Mouse (Mus musculus): ENCODE measurements around the gene Naip6. TPM values are rescaled to one million over a fixed set of nuclear protein-coding genes. Genes with fewer than 3 reads are reported as not detected.
"Not testable (repeated sequence)": the region's sequence is repeated elsewhere in the genome, so short reads cannot be mapped to it uniquely, and the experiment has no call there.

Gene Naip6
- total RNA-seq (2021) = under 1 TPM; 0.14 to 0.35 TPM

DNA sequence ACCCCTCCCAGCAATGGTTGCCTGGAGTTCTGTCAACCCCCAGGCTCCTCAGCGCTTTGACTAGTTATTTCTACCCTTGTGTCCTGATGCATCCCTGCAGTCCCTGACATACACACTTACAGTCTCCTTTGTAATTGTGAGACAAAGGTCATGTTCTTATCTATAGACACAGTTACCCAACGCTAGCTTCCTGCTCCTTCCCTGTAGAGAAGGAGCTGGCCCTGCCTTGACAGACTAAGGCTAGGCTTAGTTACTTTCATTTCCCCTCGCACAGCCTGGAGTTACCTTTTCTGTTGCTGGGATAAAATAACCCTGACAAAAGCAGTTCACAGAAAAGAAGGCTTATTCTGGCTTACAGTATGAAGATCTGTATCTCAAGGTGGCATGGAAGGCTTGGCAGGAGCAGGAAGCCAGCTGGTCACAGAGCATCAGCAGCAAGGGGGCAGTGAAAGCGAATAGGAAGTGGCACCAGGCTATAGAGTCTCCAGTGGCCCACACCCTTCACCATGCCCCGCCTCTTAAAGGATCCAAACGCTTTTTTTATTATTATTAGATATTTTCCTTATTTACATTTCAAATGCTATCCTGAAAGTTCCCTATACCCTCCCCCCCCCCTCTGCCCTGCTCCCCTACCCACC, at the start of gene Naip6:
Gene Naip6, minus strand, starts transcription at position 419 of the 638 bp plus-strand sequence.
- DNase-seq; intact Hi-C loops (cut with DNase I): not testable (repeated sequence)

DNA sequence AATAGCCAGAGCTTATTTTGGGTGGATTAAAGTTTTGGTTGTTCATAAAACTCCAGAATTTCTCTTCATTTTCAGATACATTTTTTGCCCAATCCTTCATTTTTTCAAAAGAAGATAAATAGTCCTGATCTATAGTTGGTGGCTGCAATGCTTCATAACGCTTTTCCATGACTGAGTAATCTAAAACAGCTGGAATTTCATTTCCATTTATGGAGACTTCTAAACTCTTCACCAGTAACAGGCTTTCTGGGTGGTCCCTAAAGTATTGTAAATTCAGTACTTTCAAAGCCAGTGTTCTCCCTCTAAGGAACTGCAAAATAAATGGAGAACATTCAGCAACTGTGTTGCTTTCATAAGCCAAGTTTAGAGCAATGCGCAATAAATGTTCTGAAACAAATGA, 34.8 kb upstream of the Naip6 start:
- intact Hi-C loops (cut with DNase I); DNase-seq: not testable (repeated sequence)

DNA sequence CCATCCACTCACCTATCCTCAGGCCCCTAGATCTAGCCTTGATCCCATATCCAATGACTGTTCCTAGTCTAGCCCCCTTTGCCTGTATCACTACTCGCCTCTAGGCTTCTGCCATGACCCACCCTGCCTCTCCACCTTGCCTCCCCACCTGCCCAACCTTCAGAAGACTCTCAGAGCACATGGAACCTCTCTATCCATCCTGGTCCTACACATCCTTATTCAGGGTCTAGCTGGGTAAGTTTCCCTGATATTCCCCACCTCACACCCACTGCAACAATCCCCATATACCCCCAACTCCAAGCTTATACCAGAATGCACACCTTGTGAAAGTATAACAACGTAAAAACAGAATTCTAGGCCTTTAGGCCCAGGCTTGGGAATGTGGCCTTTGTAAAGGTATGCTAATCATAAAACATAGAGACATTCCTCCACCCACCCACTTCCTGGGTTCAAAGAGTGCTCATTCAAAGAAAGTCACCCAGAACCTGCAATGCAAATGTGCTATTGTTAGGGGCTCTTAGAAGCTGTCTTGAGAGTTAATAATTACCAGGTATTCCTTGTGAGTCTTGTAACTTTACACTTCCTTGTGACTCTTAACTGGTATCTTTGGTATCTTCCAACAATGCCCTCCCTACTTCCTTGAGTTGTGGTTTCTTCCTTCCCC, 32.2 kb upstream of the Naip6 start:
- intact Hi-C loops (cut with DNase I); DNase-seq: not testable (repeated sequence)

DNA sequence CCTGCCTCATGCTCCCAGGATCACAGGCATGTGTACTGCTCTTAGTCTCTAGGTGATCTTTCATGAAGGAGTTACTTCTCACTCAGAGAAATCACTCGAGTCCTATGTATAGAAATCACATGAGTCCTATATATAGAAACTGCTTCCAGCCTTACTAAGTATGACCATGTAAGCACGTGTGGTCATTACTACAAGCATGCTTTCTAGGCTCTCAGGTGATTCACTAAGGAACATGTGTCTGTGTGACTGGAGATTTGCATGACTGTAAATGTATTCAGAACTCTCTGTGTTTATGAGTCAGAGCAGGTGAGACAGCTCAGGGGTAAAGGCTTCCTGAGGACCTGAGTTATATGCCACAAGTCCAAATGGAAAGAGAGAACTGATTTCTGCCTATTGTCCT, 24.3 kb upstream of the Naip6 start:
- intact Hi-C loops (cut with DNase I) = loop anchor here (2.0 kb wide), 1 partner anchor 79 kb away; no protein-coding TSS in a partner anchor
- DNase-seq = no peak

DNA sequence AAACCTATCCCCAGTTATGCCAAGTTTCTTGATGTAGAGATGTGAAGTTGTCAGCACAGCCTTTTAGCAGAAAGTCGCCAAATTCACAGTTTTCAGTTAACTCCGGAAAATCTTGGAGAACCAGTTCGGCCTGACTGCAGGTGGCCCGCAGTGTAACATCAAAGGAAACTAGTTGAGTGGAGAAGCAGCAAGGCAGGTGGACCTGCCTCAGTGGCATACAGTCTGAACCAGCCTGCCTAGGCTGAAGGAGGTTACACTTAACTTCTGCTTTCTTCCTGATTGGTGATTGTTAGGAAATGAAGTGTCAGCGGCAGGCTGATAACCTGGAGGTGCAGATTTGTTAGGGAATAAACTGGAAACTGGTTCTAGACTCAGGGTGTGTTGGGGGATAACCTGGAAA, 14.3 kb upstream of the Naip6 start:
- DNase-seq; intact Hi-C loops (cut with DNase I): not testable (repeated sequence)

DNA sequence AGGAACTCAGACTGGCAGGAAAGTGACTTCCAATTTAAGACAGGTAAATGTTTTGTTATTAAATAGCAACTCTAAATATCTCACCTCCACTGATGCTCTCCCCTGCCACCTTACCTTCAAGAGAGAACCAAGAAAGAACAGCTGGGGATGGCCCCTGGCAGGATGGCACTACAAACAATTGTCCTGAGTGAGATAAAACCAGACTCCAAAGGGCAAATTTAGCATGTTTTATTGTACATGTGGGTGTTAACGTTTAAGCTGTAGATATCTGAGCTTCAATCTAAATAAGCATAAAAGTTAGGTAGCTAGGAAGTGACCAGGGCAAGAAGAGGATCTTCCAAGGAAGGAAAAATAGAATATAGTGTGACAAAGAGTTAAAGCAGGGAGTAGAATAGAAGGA, 11.4 kb upstream of the Naip6 start:
- intact Hi-C loops (cut with DNase I) = loop anchor here (2.0 kb wide), 1 partner anchor 72 kb away; no protein-coding TSS in a partner anchor
- DNase-seq = not testable (repeated sequence)

DNA sequence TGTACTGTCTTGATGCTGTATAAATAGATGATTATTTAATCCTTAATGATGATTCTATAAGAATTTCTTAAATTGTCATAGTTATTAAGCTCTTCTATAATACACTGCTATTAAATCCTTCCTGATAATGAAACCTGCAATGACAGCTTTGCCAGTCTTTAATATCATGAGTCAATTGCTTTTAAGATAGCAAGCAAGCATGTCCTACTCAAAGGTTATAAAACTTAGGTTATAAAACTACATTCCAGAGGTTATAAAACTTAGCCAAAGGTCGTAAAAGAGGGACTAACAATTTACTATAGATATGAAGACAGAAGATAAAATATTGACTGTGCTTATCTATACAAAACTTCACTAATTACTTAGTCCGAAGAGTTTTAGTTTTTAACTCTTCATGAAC, 10.6 kb upstream of the Naip6 start:
- DNase-seq = not testable (repeated sequence)
- intact Hi-C loops (cut with DNase I) = loop anchor here (2.0 kb wide), 1 partner anchor 71 kb away; no protein-coding TSS in a partner anchor

DNA sequence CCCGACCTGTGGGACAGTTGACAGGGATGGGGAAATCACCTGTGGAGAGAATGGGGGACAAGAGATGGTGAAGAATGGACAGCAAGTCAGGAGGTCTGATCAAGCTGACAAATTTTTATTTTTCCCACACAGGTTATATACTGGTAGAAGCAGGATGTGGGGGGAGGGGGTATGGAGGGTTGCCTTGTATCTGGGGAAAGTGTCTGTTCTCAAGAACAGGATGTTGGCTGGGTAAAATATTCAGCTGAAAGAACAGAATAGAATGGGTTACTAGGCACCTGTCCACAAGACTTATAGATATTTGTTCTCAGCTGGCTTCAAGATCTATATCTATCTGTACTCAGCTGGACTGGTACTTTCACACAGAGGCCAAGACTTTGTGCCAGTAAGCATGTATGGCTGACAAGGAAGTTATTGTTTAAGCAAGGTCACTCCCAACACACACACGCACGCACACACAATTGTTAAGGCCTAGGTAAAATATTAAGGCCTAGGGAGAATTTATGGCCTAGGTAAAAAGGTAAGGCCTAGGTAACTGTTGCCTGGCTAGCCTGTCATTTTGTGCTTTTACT, 4.9 kb upstream of the Naip6 start:
- DNase-seq; intact Hi-C loops (cut with DNase I): not testable (repeated sequence)

DNA sequence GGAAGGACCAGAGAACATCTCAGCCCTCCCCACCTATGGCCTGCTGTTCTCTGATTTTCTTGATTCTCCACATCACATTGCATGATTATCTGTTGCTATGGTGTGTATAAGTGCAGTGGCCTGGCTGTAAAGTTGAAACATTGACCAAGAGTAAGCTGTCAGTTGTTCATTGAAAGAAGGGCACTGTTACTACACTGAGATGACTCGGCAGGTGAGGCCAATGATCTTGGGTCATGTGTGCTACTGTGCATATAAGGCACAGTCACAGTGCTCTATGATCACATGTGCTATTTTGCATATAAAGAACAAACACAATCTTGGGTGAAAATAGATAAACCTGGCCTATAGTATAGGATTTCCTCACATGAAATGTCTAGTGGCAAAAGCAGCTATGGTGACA, 32.9 kb downstream of the Naip6 start:
- no peak for DNase-seq
- intact Hi-C loops (cut with DNase I) = no loop called here

DNA sequence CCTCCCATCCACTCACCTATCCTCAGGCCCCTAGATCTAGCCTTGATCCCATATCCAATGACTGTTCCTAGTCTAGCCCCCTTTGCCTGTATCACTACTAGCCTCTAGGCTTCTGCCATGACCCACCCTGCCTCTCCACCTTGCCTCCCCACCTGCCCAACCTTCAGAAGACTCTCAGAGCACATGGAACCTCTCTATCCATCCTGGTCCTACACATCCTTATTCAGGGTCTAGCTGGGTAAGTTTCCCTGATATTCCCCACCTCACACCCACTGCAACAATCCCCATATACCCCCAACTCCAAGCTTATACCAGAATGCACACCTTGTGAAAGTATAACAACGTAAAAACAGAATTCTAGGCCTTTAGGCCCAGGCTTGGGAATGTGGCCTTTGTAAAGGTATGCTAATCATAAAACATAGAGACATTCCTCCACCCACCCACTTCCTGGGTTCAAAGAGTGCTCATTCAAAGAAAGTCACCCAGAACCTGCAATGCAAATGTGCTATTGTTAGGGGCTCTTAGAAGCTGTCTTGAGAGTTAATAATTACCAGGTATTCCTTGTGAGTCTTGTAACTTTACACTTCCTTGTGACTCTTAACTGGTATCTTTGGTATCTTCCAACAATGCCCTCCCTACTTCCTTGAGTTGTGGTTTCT, 45.9 kb downstream of the Naip6 start:
- DNase-seq; intact Hi-C loops (cut with DNase I): not testable (repeated sequence)

DNA sequence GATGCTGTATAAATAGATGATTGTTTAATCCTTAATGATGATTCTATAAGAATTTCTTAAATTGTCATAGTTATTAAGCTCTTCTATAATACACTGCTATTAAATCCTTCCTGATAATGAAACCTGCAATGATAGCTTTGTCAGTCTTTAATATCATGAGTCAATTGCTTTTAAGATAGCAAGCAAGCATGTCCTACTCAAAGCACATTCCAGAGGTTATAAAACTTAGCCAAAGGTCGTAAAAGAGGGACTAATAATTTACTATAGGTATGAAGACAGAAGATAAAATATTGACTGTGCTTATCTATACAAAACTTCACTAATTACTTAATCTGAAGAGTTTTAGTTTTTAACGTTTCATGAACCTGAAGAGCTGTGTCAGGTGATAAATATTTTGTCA, 60.5 kb downstream of the Naip6 start:
- intact Hi-C loops (cut with DNase I) = loop anchor here (2.0 kb wide), 1 partner anchor 72 kb away; no protein-coding TSS in a partner anchor
- DNase-seq = not testable (repeated sequence)

DNA sequence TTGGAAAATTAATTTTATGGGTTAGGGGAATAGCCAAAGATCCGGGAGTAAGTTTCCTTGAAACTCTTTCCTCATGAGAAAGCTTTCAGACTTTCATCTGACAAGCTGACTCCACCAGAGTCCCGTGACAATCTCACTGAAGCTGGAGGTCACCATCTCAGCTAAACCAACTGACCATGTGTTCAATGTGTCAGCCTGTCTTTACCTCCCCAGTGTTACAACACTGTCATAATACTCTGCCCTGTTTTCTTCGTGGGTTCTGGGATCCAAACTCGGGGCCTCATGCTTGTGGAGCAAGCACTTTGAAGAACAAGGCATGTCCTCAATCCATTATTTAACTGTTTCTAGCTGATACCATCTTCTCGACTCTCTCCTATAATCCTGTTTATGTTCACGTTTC, 61.5 kb downstream of the Naip6 start:
- not testable (repeated sequence) for DNase-seq
- intact Hi-C loops (cut with DNase I) = loop anchor here (2.0 kb wide), 1 partner anchor 73 kb away; no protein-coding TSS in a partner anchor

DNA sequence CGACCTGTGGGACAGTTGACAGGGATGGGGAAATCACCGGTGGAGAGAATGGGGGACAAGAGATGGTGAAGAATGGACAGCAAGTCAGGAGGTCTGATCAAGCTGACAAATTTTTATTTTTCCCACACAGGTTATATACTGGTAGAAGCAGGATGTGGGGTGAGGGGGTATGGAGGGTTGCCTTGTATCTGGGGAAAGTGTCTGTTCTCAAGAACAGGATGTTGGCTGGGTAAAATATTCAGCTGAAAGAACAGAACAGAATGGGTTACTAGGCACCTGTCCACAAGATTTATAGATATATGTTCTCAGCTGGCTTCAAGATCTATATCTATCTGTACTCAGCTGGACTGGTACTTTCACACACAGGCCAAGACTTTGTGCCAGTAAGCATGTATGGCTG, 65.6 kb downstream of the Naip6 start:
- DNase-seq; intact Hi-C loops (cut with DNase I): not testable (repeated sequence)

DNA sequence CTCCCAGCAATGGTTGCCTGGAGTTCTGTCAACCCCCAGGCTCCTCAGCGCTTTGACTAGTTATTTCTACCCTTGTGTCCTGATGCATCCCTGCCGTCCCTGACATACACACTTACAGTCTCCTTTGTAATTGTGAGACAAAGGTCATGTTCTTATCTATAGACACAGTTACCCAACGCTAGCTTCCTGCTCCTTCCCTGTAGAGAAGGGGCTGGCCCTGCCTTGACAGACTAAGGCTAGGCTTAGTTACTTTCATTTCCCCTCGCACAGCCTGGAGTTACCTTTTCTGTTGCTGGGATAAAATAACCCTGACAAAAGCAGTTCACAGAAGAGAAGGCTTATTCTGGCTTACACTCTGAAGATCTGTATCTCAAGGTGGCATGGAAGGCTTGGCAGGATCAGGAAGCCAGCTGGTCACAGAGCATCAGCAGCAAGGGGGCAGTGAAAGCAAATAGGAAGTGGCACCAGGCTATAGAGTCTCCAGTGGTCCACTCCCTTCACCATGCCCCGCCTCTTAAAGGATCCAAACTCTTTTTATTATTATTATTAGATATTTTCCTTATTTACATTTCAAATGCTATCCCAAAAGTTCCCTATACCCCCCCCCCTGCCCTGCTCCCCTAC, 70.5 kb downstream of the Naip6 start:
- DNase-seq = peak in 1 of 2 experiments; percentile 10
- intact Hi-C loops (cut with DNase I) = not testable (repeated sequence)

DNA sequence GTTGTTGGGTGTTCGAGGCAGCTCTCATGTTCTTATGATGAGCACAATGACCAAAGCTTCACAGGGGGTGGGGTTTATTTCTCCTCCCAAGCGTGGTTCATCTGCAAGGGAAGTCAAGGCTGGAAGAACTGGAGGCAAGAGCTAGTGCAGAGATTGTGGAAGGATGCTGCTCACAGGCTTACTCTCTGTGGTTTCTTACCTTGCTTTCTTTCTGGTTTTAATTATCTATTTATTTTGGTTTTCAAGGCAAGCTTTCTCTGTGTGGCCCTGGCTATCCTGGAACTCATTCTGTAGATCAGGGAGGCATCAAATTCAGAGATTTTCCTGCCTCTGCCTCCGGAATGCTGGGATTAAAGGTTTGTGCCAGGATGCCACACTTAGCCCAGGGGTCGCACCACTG, 71.3 kb downstream of the Naip6 start, which contains the start of gene Naip5:
Gene Naip5, minus strand, starts transcription at position 101 of the 400 bp plus-strand sequence.
- DNase-seq; intact Hi-C loops (cut with DNase I): not testable (repeated sequence)

DNA sequence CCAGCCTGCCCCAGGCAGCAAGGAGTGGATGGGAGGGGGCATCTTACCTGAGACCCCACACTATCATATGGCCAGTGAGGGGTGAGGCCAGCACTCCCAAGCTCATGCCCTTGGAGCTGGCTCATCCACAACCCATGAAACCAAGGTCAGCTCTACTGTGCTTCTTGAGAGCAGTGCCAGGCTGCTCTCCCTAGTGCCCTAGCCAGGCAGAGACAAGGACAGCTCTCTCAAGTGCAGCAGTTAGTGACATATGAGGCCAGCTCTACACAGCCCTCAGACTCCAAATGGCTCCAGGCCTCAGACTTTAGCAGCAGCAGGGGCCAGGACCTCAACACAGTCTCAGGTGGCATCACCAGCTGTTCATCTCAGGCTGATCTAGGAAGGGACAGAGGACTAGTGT, 73.8 kb downstream of the Naip6 start:
- intact Hi-C loops (cut with DNase I) = no loop called here

More for the DNA sequence above, 73.8 kb downstream of the Naip6 start:
- DNase-seq = no peak

Measured in heart, postnatal 36 days (tissue).